Mouse (Mus musculus) megakaryocyte-erythroid progenitor cell, adult 5-6 weeks (primary cell): ENCODE results near the gene Smim12. TPM values are rescaled to one million over a fixed set of nuclear protein-coding genes. Genes with fewer than 3 reads are reported as not detected.

Experiments
- total RNA-seq, 2 experiments: library from RNA; stranded (forward) in 1 of 2; stranded (reverse) in 1 of 2; fragments of 200-1000, 215-1000 nt in 1 of 2; fragments of >200 nt in 1 of 2; fragmentation: Nextera tagmentation in 1 of 2; gene quantifications; 2 replicates each; pipeline ENCODE4 v1.2.3; 2014 to 2017

Smim12 gene
- total RNA-seq, 2 experiments from 2014 or later = 25.5 to 29.2 TPM

Other genes with a start within 250 kb of the Smim12 start
- gene Sfpq, start 222.5 kb upstream of the Smim12 start, total RNA-seq (2014; fragmentation: Nextera tagmentation) = 426 and 540 TPM in 2 replicates
- gene Sfpq, start 222.5 kb upstream of the Smim12 start, total RNA-seq (2017) = 945 and 968 TPM in 2 replicates
- gene Zmym1, start 182.6 kb upstream of the Smim12 start, total RNA-seq (2014; fragmentation: Nextera tagmentation) = 13.6 and 16.8 TPM in 2 replicates
- gene Zmym1, start 182.6 kb upstream of the Smim12 start, total RNA-seq (2017) = 19.8 and 20.0 TPM in 2 replicates
- gene Zmym6, start 166.4 kb upstream of the Smim12 start, total RNA-seq (2014; fragmentation: Nextera tagmentation) = 12.3 and 17.9 TPM in 2 replicates
- gene Zmym6, start 166.4 kb upstream of the Smim12 start, total RNA-seq (2017) = 11.2 and 14.4 TPM in 2 replicates
- 5.3 and 8.9 TPM in 2 replicates for gene Tmem35b, start 120.1 kb upstream of the Smim12 start, total RNA-seq (2014; fragmentation: Nextera tagmentation)
- 6.2 and 7.9 TPM in 2 replicates for gene Tmem35b, start 120.1 kb upstream of the Smim12 start, total RNA-seq (2017)
- not detected in 2 replicates for gene Dlgap3, start 74.6 kb upstream of the Smim12 start, total RNA-seq (2014; fragmentation: Nextera tagmentation)
- not detected in 2 replicates for gene Dlgap3, start 74.6 kb upstream of the Smim12 start, total RNA-seq (2017)
- gene Gja4, start 70.3 kb downstream of the Smim12 start, total RNA-seq (2014; fragmentation: Nextera tagmentation) = not detected in 2 replicates
- not detected in 2 replicates for gene Gja4, start 70.3 kb downstream of the Smim12 start, total RNA-seq (2017)
- gene Gjb3, start 87.1 kb downstream of the Smim12 start, total RNA-seq (2014; fragmentation: Nextera tagmentation) = not detected in 2 replicates
- not detected in 2 replicates for gene Gjb3, start 87.1 kb downstream of the Smim12 start, total RNA-seq (2017)
- not detected in 2 replicates for gene Gjb4, start 110.3 kb downstream of the Smim12 start, total RNA-seq (2014; fragmentation: Nextera tagmentation)
- not detected in 2 replicates for gene Gjb4, start 110.3 kb downstream of the Smim12 start, total RNA-seq (2017)
- gene Gjb5, start 114.4 kb downstream of the Smim12 start, total RNA-seq (2014; fragmentation: Nextera tagmentation) = not detected in 2 replicates
- not detected in 2 replicates for gene Gjb5, start 114.4 kb downstream of the Smim12 start, total RNA-seq (2017)